Mouse (Mus musculus): ENCODE measurements around the gene Gm4312. TPM values are rescaled to one million over a fixed set of nuclear protein-coding genes. Genes with fewer than 3 reads are reported as not detected.

Gm4312 gene
- polyA plus RNA-seq, 1 experiment from 2014 or later, result not detected

Other genes starting within 250 kb of the Gm4312 start
- not detected in 2 replicates for gene Gm4301, start 46.9 kb downstream of the Gm4312 start, polyA plus RNA-seq (2014; fragmentation: Nextera tagmentation; extraction: Ambion mirVana)
- not detected in 2 replicates for gene Gm4302, start 41.7 kb downstream of the Gm4312 start, polyA plus RNA-seq (2014; fragmentation: Nextera tagmentation; extraction: Ambion mirVana)
- not detected in 2 replicates for gene Gm4303, start 36.6 kb downstream of the Gm4312 start, polyA plus RNA-seq (2014; fragmentation: Nextera tagmentation; extraction: Ambion mirVana)
- not detected in 2 replicates for gene Gm4305, start 31.5 kb downstream of the Gm4312 start, polyA plus RNA-seq (2014; fragmentation: Nextera tagmentation; extraction: Ambion mirVana)
- gene Gm4307, start 21.2 kb downstream of the Gm4312 start, polyA plus RNA-seq (2014; fragmentation: Nextera tagmentation; extraction: Ambion mirVana), result not detected in 2 replicates
- 35.2 and 35.5 TPM in 2 replicates for gene Tmtc3, start 104.8 kb upstream of the Gm4312 start, polyA plus RNA-seq (2014; fragmentation: Nextera tagmentation; extraction: Ambion mirVana)
- gene Cep290, start 105.0 kb upstream of the Gm4312 start, polyA plus RNA-seq (2014; fragmentation: Nextera tagmentation; extraction: Ambion mirVana), result 6.2 and 6.7 TPM in 2 replicates
- gene 4930430F08Rik, start 207.9 kb upstream of the Gm4312 start, polyA plus RNA-seq (2014; fragmentation: Nextera tagmentation; extraction: Ambion mirVana), result 8.0 and 9.1 TPM in 2 replicates
- not detected in 2 replicates for gene 1700017N19Rik, start 207.9 kb upstream of the Gm4312 start, polyA plus RNA-seq (2014; fragmentation: Nextera tagmentation; extraction: Ambion mirVana)

Data from lung, embryonic 14.5 days (tissue).